Mouse (Mus musculus) stomach, postnatal 0 days (tissue): Measurements from ENCODE around the gene Prr3.

Source experiments
- CTCF ChIP-seq: IDR thresholded peaks from 2 replicates; pipeline ENCODE4 v1.5.1; 2016; ENCODE audit warnings: antibody characterized with exemption, low read depth, mild to moderate bottlenecking, moderate library complexity
- EP300 ChIP-seq: optimal IDR thresholded peaks from 2 replicates; pipeline ENCODE3; 2016; ENCODE audit warnings: antibody characterized with exemption

DNA sequence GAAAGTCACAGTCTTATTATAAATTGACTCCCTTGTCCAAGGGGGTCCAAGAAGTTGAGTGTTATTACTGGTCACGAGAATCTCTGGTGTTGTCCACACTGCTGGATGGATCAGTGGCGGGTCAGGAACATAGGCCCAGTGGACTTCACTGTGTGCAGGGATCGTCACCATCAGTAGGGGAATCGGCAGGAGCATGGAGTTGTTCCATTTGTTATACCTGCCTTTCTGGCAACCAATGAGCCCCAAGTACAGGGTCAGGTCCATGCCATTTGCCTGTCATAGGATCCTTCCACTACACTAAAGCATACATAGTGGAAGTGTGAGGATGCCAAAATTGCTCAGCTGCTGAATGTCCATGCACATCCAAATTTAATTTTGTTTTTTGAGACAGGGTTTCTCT, 47.4 kb downstream of the Prr3 start:
- TF ChIP-seq CTCF (no peak), EP300 (no peak)
